Mouse (Mus musculus): ENCODE measurements around the gene Atrnl1.
A peak's percentile ranks its signal among the peaks of the same experiment; 100 is the strongest.
"Not testable (repeated sequence)": the region's sequence is repeated elsewhere in the genome, so short reads cannot be mapped to it uniquely, and the experiment has no call there.

Atrnl1 gene

GRCm38 (mm10) chr19:57696781-57697180 is 85.9 kb downstream of the Atrnl1 start:
- DNase-seq (ENCODE audit: low spot score), result not testable (repeated sequence)

DNA sequence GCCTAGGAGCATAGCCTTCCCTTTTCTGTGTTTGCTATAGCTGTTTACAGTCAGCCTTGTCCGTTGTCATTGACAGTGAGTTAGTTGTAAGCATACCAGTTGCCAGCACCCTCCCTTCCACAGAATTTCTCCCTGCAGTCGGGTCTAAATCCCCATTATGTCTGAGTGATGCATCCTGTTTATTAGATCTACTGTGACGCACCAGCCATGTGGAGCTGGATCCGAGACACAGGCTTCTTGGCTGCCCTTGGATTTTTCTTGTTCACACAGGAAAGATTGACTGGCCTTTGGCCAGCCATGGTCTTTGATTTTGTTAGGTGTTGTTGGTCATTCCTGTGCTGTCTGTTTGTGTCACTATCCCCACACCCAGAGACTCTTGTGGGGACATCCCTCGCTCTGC is 102.3 kb downstream of the Atrnl1 start:
- DNase-seq (ENCODE audit: low spot score), result no peak

GRCm38 (mm10) chr19:57724920-57725319 is 114.1 kb downstream of the Atrnl1 start:
- peak; percentile 11 for DNase-seq (ENCODE audit: low spot score)

DNA sequence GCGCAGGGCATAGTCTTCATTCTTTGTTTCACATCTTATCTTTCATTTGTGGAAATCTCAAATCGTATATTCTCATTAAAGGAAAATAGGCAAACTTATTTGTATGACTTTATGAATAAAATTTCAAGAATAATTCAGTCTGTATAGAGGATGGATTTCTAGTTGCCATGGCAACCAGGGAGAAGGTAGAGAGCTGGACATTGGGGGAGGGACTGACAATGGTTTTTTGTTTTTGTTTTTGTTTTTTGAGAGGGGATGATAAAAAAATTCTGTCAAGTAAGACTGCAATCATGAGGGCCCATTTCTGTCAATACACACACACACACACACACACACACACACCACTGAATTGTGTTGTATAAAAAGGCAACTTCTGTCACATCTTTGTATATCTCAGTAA is 114.5 kb downstream of the Atrnl1 start:
- no peak for DNase-seq (ENCODE audit: low spot score)

DNA sequence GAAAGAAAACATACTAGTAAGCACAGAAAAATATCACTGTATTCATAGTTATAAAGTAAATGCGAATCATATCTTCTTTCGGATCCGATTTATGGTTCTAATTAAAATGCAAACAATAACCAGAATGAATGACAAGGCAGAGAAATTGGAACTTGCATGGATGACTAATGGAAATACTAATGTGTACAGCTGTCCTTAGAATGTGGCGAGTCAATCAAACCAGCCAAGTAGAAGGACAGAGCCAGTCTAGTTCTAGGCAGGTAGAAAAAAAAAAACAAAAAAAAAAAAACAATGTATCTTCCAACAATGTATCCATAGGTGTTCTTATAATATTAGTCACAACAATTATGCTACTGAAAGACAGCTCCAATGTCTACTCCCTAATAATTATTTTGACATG is 116.2 kb downstream of the Atrnl1 start:
- no peak for DNase-seq (ENCODE audit: low spot score)

- DNase-seq (ENCODE audit: low spot score), result no peak
Measured at GRCm38 (mm10) chr19:57737475-57737874, 126.6 kb downstream of the Atrnl1 start.

DNA sequence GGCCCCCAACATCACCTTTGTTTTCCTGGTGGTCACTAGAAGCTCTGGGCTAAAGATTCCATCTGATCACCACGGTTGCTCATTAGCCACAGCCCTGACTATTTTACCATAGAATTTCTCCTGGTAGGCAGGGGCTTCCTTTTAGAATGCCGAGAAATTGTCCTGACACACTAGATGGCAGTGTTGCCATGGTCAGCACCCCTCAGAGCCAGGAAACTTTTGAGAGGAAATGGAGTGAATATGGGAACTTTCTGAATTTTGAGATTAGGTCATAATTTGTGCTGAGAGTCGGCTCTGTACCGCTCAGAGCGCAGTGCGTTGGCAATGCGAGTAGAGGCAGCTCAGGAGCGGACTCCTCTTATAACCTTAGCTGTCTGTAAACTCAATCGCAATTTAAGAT is 134.7 kb downstream of the Atrnl1 start:
- DNase-seq (ENCODE audit: low spot score), result peak; percentile 75

DNA sequence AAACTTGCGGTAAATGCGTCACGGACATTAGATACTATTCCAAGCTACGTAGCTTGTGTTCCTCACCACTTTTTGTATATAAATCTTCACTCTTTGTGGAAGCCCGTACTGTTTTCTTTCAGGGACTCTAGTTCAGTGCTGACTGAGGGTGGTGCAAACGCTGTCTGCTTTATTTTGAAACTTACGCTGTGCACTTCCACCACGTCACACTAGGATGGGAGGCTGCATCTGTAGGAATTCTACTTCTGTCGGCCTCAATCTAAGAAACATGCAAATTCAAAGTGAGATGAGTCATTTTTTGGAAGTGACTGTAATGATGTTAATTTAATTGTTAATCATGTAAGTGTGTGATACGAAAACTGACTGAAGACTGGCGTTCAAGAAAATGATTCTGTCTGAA is 135.7 kb downstream of the Atrnl1 start:
- no peak for DNase-seq (ENCODE audit: low spot score)

GRCm38 (mm10) chr19:57752189-57752588 is 141.4 kb downstream of the Atrnl1 start:
- DNase-seq (ENCODE audit: low spot score), result no peak

DNA sequence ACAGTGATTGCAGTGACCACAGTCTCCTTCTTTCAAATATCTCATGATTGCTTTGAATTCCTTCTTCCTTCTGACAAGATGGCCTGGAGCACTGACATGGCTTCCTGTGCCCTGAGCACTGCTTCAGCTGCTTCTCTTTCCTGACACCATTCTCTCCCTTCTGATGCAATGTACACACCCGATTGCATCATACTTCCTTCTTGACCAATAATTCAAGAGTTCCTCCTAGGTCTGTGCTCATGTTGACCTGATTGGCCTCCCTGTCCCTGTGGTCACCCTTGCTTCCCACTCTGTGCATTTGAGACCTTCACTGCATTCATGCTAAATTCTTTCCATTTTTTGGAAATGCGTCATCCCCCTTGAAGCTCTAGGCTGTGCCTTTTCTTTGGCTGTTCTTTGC is 151.7 kb downstream of the Atrnl1 start:
- DNase-seq (ENCODE audit: low spot score), result no peak

DNA sequence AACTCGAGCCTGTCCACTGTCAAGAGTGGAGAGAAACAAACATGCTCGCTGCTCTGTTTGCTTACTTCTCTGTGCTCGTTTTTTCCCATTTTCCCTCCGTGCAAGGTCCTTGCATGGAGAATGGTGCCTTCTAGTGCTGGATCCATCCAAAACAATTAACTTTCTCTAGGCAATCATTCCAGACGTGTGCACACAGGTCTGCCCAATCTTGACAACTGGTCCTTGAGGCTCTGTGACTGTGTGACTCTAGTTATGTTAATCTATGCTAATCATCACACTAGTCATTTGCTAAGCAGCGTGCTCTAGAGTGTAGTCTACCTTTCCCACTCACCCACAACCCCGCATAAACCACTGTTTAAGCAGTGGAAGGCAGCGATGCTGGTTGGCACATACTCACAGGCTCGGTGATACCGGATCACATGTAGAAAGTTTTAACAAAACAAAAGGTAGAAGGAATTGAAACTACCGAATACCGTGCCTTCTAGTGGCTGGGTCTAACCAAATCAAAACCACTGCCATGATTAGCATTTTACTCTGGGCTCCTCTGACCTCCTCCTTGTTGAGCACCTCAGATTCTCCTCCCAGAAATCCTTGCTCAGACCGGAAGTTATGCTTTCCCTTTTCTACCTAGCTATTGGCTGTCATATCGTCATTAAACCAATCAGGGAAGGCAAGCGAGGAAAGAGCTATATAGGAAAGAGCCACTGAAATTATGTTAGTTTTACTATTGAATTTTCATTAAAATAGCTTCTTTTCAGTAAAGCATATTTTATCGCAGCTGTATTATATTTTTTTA is 153.9 kb downstream of the Atrnl1 start:
- DNase-seq (ENCODE audit: low spot score), result no peak

- DNase-seq (ENCODE audit: low spot score), result no peak
Measured at GRCm38 (mm10) chr19:57767051-57767450, 156.2 kb downstream of the Atrnl1 start.

- DNase-seq (ENCODE audit: low spot score), result no peak
Measured at GRCm38 (mm10) chr19:57768661-57769060, 157.8 kb downstream of the Atrnl1 start.

DNA sequence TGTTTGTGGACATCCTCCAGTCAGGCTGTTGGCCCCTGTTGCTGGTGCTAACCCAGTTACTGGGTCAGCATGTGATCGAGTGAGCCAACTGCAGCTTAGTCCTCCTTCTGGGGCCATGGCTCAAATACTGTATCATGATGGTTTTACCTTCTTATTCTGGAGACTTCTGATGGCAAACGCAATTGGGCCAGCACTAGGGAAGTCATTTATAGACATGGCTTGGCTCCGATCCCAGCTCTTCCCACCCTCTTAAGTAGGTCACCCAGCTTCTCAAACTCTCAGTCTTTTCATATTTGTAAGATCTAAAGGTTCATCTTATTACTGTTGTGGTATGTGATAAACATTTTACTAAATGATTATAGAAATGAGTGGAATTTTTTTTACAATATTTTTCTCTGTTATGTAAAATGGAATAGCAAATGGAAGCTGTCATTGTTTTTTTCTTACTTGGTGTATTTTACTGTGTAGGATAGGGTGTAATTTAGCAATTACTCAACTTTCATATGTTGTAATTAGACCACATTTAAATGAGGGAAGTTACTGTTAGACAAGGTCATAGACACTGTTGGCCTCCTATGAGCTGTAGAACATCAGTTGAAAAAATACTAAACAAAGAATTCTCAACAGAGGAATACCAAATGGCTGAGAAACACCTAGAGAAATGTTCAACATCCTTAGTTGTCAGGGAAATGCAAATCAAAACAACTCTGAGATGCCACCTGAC is 171.7 kb downstream of the Atrnl1 start:
- DNase-seq (ENCODE audit: low spot score), result no peak

- peak; percentile 14 for DNase-seq (ENCODE audit: low spot score)
Measured at GRCm38 (mm10) chr19:57786699-57787098, 175.9 kb downstream of the Atrnl1 start.

DNA sequence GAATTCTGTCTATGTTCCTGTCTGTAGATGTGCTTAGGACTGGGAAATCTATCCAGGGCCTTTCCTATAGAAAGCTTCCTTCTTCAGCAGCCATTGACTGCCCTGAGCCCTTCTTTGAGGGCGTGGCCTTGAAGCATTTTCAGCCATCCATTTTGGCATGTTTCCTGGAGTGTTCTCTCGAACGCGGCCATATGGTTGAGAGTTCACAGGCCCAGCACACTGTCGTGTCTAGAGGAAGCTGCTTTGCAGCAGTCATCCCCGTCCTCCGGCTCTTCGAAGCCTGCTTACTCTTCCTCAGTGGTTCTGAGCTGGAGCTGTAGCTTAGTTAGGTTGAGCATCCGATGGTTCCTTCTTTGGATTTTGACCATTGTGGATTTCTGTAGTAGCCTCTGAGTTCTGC is 191.4 kb downstream of the Atrnl1 start:
- no peak for DNase-seq (ENCODE audit: low spot score)

DNA sequence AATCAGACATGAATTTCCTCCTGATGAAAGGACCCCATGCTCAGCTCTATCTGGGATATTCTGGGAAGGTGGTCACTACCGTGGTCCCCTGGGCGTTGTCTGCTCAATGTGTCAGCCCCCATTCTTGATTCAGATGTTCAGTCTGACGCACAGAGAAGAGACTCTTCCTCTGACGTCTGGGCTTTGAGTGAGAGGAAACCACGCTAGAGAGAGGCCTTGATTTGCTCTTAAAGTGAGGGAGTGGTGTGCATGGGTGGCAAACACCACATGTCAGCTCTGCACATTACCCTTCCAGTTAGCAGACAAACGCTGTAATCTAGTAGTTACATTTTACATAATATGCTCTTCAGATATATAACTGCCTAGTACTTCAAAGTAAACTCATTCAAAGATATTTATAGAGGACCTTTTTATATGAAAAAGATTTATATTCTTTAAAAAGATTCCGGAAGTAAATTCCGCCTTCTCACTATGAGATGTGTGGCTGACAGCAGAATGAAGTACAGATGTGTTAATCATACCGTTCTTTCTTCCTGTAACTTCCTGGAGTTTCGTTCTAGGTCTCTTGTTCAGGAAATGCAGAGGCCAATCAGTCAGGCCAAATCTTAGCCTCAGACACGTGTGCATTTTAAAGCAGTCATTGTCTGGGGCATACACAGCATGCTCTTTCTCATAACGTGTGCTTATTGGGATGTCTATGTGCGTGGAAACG is 192.1 kb downstream of the Atrnl1 start:
- DNase-seq (ENCODE audit: low spot score), result no peak

DNA sequence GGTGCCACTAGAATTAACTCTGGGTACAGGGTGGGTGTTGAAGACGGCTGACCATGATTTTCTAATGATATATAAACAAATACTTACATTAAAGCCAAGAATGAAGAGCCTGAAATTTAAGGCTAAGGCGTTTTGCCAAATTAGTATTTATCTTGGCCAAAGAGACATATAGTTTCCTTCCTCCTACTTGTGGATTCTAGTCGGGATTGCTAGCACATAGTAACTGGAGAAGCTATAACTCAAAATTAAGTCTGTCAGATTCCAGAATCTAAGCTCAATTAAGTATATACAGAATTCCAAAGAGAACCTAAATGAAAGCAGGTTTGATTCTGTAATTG is 192.6 kb downstream of the Atrnl1 start:
- no peak for DNase-seq (ENCODE audit: low spot score)

GRCm38 (mm10) chr19:57808363-57808762 is 197.5 kb downstream of the Atrnl1 start:
- DNase-seq (ENCODE audit: low spot score), result no peak

- DNase-seq (ENCODE audit: low spot score), result no peak
Measured at GRCm38 (mm10) chr19:57814291-57814690, 203.5 kb downstream of the Atrnl1 start.

DNA sequence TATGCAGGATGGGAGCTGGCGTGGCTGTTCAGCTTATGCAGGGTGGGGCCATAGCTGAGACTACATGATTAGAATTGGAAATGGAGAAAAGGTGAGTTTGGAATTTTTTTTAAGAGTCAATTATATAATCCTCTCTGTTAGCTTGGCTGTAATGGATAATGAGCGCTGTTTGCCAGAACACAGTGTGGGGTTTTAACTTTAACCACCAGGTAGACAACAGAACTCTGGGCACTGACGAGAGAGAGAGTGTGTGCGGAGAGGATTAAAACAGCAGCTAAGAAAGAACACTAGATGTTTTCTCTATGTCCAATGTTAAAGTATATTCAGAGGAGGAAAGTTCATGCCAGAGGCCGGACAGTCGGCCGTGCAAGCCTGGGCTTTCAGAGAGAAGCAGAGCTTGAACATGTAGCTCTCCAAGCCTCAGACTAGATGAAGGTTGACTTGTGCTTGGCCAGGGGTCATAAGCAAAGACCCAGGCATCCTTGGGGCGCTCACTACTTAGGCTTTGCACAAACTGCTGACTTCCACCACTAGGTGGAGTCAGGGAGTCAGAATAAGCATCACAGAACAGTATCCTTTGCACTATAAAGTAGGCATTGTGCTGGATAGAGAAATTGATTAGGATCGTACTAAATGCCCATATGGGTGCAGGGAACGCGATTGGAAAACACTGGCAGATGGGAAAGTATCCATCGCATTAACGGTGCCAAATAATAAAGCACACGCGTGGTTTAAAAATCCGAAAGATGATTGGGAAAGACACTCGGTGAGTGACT is 205.6 kb downstream of the Atrnl1 start:
- peak; percentile 75 for DNase-seq (ENCODE audit: low spot score)

GRCm38 (mm10) chr19:57817736-57818135 is 206.9 kb downstream of the Atrnl1 start:
- no peak for DNase-seq (ENCODE audit: low spot score)

All from embryo, embryonic 10.5 days (tissue).